ENCODE assay signal across 14 mouse cellular contexts in the genomic region with DNA sequence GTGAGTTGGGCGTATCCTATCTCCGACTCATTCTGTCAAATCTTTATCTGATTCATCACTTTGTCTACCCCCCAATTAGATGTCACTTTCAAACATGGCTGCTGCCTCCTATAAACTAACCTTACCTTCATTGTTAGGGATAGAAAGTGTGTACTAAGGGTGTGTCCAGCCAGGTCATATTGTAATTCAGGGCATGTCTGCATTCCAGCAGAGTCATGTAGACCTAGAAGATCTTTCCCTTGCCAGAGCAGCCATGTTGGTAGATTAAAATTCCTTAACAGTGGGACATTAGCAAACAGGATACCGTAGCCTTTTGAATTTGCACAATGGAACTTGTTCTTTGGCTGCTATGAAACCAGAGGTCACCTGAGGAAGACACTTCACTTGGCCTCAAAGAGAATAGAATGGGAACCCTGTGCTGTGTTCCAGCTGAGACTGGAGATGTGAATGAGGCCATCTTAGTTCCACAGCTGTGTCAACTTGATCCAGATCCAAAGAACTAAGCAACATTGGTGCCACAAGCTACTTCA.
"Had no signal": no experiment of that assay in that cellular context is flagged by ENCODE, and none has a peak within 500 bp of the region (broad histone marks: within the 10 kb centered on the region; RNA-seq: fewer than 3 reads in every experiment).

No protein-coding gene starts in this region.

- DNase-seq: gastrocnemius, postnatal 14 days; gastrocnemius, postnatal 36 days; heart, adult 18-20 months; heart, postnatal 10 days; heart, postnatal 36 days; kidney, adult 11 months; kidney, adult 2 months; kidney, adult 9 months; kidney, postnatal 14 days; kidney, postnatal 36 days; layer of hippocampus, adult 9-11 months; layer of hippocampus, postnatal 36 days; liver; liver, embryonic 13.5 days had no signal
